ENCODE assay signal across 8 mouse cellular contexts in the genomic region with DNA sequence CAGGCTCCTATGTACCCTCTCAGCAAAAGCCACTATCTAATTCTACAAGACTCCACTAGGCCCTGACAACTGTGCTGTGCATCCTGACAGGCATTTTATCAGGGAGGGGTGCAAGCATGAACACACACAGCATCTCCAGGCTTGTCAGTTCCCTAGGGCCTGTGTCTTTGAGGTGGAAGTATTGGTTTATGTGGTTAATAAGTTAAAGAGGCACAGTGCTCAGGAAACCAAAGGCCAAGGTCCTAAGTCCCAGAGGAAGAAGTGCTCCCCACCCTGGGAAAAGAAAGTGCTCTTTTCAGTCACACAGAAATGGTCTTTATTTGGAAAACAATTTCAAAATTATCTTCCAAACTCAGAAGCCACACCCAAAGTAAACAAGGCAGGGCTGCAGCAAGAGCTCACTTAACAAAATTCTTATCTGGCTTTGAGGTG. TPM values are rescaled to one million over a fixed set of nuclear protein-coding genes. Genes with fewer than 3 reads are reported as not detected.
DNase-seq lines count a peak whose midpoint lies in the region; ATAC-seq and TF ChIP-seq lines count a peak whose summit lies in the region.

No protein-coding gene starts in this region.

- intact Hi-C loops in left cerebral cortex, postnatal 36 days (cut with DNase I) = no loop called here

- no peak overlapping the region for H3K9ac ChIP-seq in lung, postnatal 0 days (replicated peaks; ENCODE audit: low read depth)
- peak overlapping the region; percentile 12 for H3K9ac ChIP-seq in heart, postnatal 0 days (replicated peaks; ENCODE audit: low read depth, low read length)
- H3K9ac ChIP-seq in liver, adult 2 months (ENCODE audit: low read depth, low read length) = peak overlapping the region; percentile 69
- peak overlapping the region; percentile 48; the same call in 1 of the 2 replicates for H3K9ac ChIP-seq in stomach, embryonic 16.5 days (ENCODE audit: low read length)

- H3K9me3 ChIP-seq in lung, postnatal 0 days (ENCODE audit: low read length) = no peaks in the 10 kb centered on the region
- H3K9me3 ChIP-seq in heart, postnatal 0 days (replicated peaks; ENCODE audit: control insufficient read depth, low read length) = no peaks in the 10 kb centered on the region
- H3K9me3 ChIP-seq in stomach, embryonic 16.5 days (replicated peaks; ENCODE audit: control insufficient read depth, low read length) = no peaks in the 10 kb centered on the region

- peaks cover 6% of the 10 kb centered on the region; the same call in 1 of the 2 replicates for H3K4me1 ChIP-seq in lung, postnatal 0 days (ENCODE audit: insufficient read depth, low read depth, low read length)
- H3K4me1 ChIP-seq in heart, postnatal 0 days (ENCODE audit: control insufficient read depth, insufficient read depth) = peaks cover 27% of the 10 kb centered on the region
- peaks cover 7% of the 10 kb centered on the region for H3K4me1 ChIP-seq in liver, adult 2 months (ENCODE audit: control insufficient read depth, insufficient read depth, low read length)
- peaks cover 18% of the 10 kb centered on the region for H3K4me1 ChIP-seq in stomach, embryonic 16.5 days (ENCODE audit: control insufficient read depth, insufficient read depth, low read length)

- H3K79me2 ChIP-seq in liver, adult 2 months (ENCODE audit: control insufficient read depth, insufficient read depth, low read length) = peaks cover 18% of the 10 kb centered on the region; the same call in 1 of the 2 replicates

- no peak for DNase-seq in lung, postnatal 0 days (ENCODE audit: low spot score)
- DNase-seq in lung, postnatal 36 days = no peak
- DNase-seq in heart, postnatal 0 days (ENCODE audit: low spot score) = no peak
- peak; percentile 99 for DNase-seq in liver, adult 2 months (ENCODE audit: extremely low read depth, low read depth, low spot score)
- no peak for DNase-seq in adrenal gland, postnatal 14 days
- no peak for DNase-seq in cerebellum, adult 11-12 months
- no peak for DNase-seq in left cerebral cortex, postnatal 36 days (ENCODE audit: low spot score in 2 of 2)

- no peak overlapping the region for H3K27ac ChIP-seq in lung, postnatal 0 days (ENCODE audit: low read length)
- peak overlapping the region; percentile 93 for H3K27ac ChIP-seq in heart, postnatal 0 days (ENCODE audit: low read depth)
- H3K27ac ChIP-seq in liver, adult 2 months (replicated peaks; ENCODE audit: insufficient read depth, low read depth, low read length) = peak overlapping the region; percentile 91
- peak overlapping the region; percentile 5 for H3K27ac ChIP-seq in stomach, embryonic 16.5 days (ENCODE audit: low read length)

- 0 out of 2 replicates have a peak, but pooled peaks cover 5% of the 10 kb centered on the region for H3K36me3 ChIP-seq in lung, postnatal 0 days (ENCODE audit: insufficient read depth, low read length)
- H3K36me3 ChIP-seq in heart, postnatal 0 days (replicated peaks; ENCODE audit: control insufficient read depth, insufficient read depth, low read length) = peaks cover 10% of the 10 kb centered on the region
- H3K36me3 ChIP-seq in liver, adult 2 months (ENCODE audit: control insufficient read depth, insufficient read depth, low read length) = peaks cover 7% of the 10 kb centered on the region
- no peaks in the 10 kb centered on the region for H3K36me3 ChIP-seq in stomach, embryonic 16.5 days (ENCODE audit: control insufficient read depth, insufficient read depth, low read length)

- TF ChIP-seq EP300 in lung, postnatal 0 days (IDR thresholded peaks at IDR 0.05) = no peak
- no peak for TF ChIP-seq EP300 in heart, postnatal 0 days (IDR thresholded peaks at IDR 0.05; ENCODE audit: low read depth)

- no peak for ATAC-seq in lung, postnatal 0 days
- ATAC-seq in heart, postnatal 0 days (ENCODE audit: insufficient read depth, low read depth) = no peak
- ATAC-seq in stomach, embryonic 16.5 days (ENCODE audit: insufficient read depth, low FRiP score) = no peak

- TF ChIP-seq POLR2A in liver, adult 2 months (IDR thresholded peaks at IDR 0.05; ENCODE audit: extremely low read depth, insufficient read depth, low read length) = no peak

- no peak overlapping the region for H3K4me3 ChIP-seq in lung, postnatal 0 days (ENCODE audit: low read depth, low read length)
- peak overlapping the region; percentile 65 for H3K4me3 ChIP-seq in heart, postnatal 0 days (ENCODE audit: low read depth, low read length)
- peak overlapping the region; percentile 75 for H3K4me3 ChIP-seq in liver, adult 2 months (ENCODE audit: insufficient read depth, low read depth, low read length)
- peak overlapping the region; percentile 21 for H3K4me3 ChIP-seq in stomach, embryonic 16.5 days (replicated peaks; ENCODE audit: low read length)

- no peaks in the 10 kb centered on the region for H3K27me3 ChIP-seq in lung, postnatal 0 days (replicated peaks; ENCODE audit: insufficient read depth, low read length)
- H3K27me3 ChIP-seq in heart, postnatal 0 days (ENCODE audit: control insufficient read depth, insufficient read depth, low read length) = no peaks in the 10 kb centered on the region
- H3K27me3 ChIP-seq in liver, adult 2 months (ENCODE audit: control insufficient read depth, insufficient read depth, low read length) = no peaks in the 10 kb centered on the region
- H3K27me3 ChIP-seq in stomach, embryonic 16.5 days (ENCODE audit: control insufficient read depth, insufficient read depth, low read length) = no peaks in the 10 kb centered on the region

- no peak for TF ChIP-seq CTCF in lung, postnatal 0 days (IDR thresholded peaks at IDR 0.05)
- no peak for TF ChIP-seq CTCF in heart, postnatal 0 days (IDR thresholded peaks at IDR 0.05; ENCODE audit: low read depth)
- no peak for TF ChIP-seq CTCF in liver, adult 2 months (IDR thresholded peaks at IDR 0.05; ENCODE audit: low read depth, low read length)

- peak overlapping the region; percentile 84; the same call in 1 of the 2 replicates for H3K4me2 ChIP-seq in lung, postnatal 0 days (replicated peaks; ENCODE audit: low read depth, low read length)
- H3K4me2 ChIP-seq in heart, postnatal 0 days (ENCODE audit: low read depth, low read length) = peak overlapping the region; percentile 89
- peak overlapping the region; percentile 68 for H3K4me2 ChIP-seq in stomach, embryonic 16.5 days (ENCODE audit: low read depth, low read length)

RNA-seq across cellular contexts. Expression of gene Fahd1, which starts 1.5 kb away (rescaled TPM):
- 16.7 and 18.3 TPM in 2 replicates for polyA plus RNA-seq in lung, postnatal 0 days (2015; fragmentation: Nextera tagmentation; extraction: Ambion mirVana)
- total RNA-seq in heart, postnatal 0 days (2014; rRNA removed; ENCODE audit: low replicate concordance) = 37.4 and 60.1 TPM in 2 replicates
- polyA plus RNA-seq in heart, postnatal 0 days (2015; fragmentation: Nextera tagmentation; extraction: Ambion mirVana) = 86.4 and 88.6 TPM in 2 replicates
- total RNA-seq in liver, adult 2 months (2014; rRNA removed) = 49.5 and 61.3 TPM in 2 replicates
- polyA plus RNA-seq in liver, adult 2 months (2012; rRNA removed) = 55.7 and 61.8 TPM in 2 replicates
- 29.9 and 36.5 TPM in 2 replicates for polyA plus RNA-seq in stomach, embryonic 16.5 days (2015; fragmentation: Nextera tagmentation; extraction: Ambion mirVana)
- 40.6 and 43.0 TPM in 2 replicates for total RNA-seq in adrenal gland, postnatal 14 days (2021)
- total RNA-seq in left cerebral cortex, postnatal 36 days (2021) = 10 to 100 TPM; 18.0 to 20.5 TPM

RNA-seq across cellular contexts. Expression of gene Hagh, which starts 8.7 kb away (rescaled TPM):
- 54.5 and 56.8 TPM in 2 replicates for polyA plus RNA-seq in lung, postnatal 0 days (2015; fragmentation: Nextera tagmentation; extraction: Ambion mirVana)
- total RNA-seq in heart, postnatal 0 days (2014; rRNA removed; ENCODE audit: low replicate concordance) = 79.2 and 129 TPM in 2 replicates
- polyA plus RNA-seq in heart, postnatal 0 days (2015; fragmentation: Nextera tagmentation; extraction: Ambion mirVana) = 114 and 116 TPM in 2 replicates
- 855 and 1,003 TPM in 2 replicates for total RNA-seq in liver, adult 2 months (2014; rRNA removed)
- 900 and 1,325 TPM in 2 replicates for polyA plus RNA-seq in liver, adult 2 months (2012; rRNA removed)
- 50.9 and 53.1 TPM in 2 replicates for polyA plus RNA-seq in stomach, embryonic 16.5 days (2015; fragmentation: Nextera tagmentation; extraction: Ambion mirVana)
- 122 and 150 TPM in 2 replicates for total RNA-seq in adrenal gland, postnatal 14 days (2021)
- total RNA-seq in left cerebral cortex, postnatal 36 days (2021) = 100 to 1,000 TPM; 134 to 153 TPM

RNA-seq across cellular contexts. Expression of gene Igfals, which starts 17.2 kb away (rescaled TPM):
- polyA plus RNA-seq in lung, postnatal 0 days (2015; fragmentation: Nextera tagmentation; extraction: Ambion mirVana) = 4.5 and 4.8 TPM in 2 replicates
- total RNA-seq in heart, postnatal 0 days (2014; rRNA removed; ENCODE audit: low replicate concordance) = 1.7 TPM in 2 replicates
- polyA plus RNA-seq in heart, postnatal 0 days (2015; fragmentation: Nextera tagmentation; extraction: Ambion mirVana) = 0.44 and 0.53 TPM in 2 replicates
- 112 and 127 TPM in 2 replicates for total RNA-seq in liver, adult 2 months (2014; rRNA removed)
- polyA plus RNA-seq in liver, adult 2 months (2012; rRNA removed) = 369 and 402 TPM in 2 replicates
- polyA plus RNA-seq in stomach, embryonic 16.5 days (2015; fragmentation: Nextera tagmentation; extraction: Ambion mirVana) = 3.7 and 4.2 TPM in 2 replicates
- 1.2 and 12.2 TPM in 2 replicates for total RNA-seq in adrenal gland, postnatal 14 days (2021)
- total RNA-seq in left cerebral cortex, postnatal 36 days (2021) = not detected

RNA-seq across cellular contexts. Expression of gene Nubp2, which starts 37.5 kb away (rescaled TPM):
- 41.3 and 51.3 TPM in 2 replicates for polyA plus RNA-seq in lung, postnatal 0 days (2015; fragmentation: Nextera tagmentation; extraction: Ambion mirVana)
- total RNA-seq in heart, postnatal 0 days (2014; rRNA removed; ENCODE audit: low replicate concordance) = 36.6 and 44.9 TPM in 2 replicates
- 29.8 and 31.3 TPM in 2 replicates for polyA plus RNA-seq in heart, postnatal 0 days (2015; fragmentation: Nextera tagmentation; extraction: Ambion mirVana)
- 16.2 and 24.7 TPM in 2 replicates for total RNA-seq in liver, adult 2 months (2014; rRNA removed)
- 30.2 and 33.0 TPM in 2 replicates for polyA plus RNA-seq in liver, adult 2 months (2012; rRNA removed)
- polyA plus RNA-seq in stomach, embryonic 16.5 days (2015; fragmentation: Nextera tagmentation; extraction: Ambion mirVana) = 44.1 and 47.9 TPM in 2 replicates
- total RNA-seq in adrenal gland, postnatal 14 days (2021) = 39.5 and 48.8 TPM in 2 replicates
- total RNA-seq in left cerebral cortex, postnatal 36 days (2021) = 10 to 100 TPM; 31.4 to 34.8 TPM

RNA-seq across cellular contexts. Expression of gene Spsb3, which starts 37.8 kb away (rescaled TPM):
- 40.2 and 45.4 TPM in 2 replicates for polyA plus RNA-seq in lung, postnatal 0 days (2015; fragmentation: Nextera tagmentation; extraction: Ambion mirVana)
- 53.2 and 74.6 TPM in 2 replicates for total RNA-seq in heart, postnatal 0 days (2014; rRNA removed; ENCODE audit: low replicate concordance)
- 35.8 and 40.2 TPM in 2 replicates for polyA plus RNA-seq in heart, postnatal 0 days (2015; fragmentation: Nextera tagmentation; extraction: Ambion mirVana)
- 8.7 and 14.8 TPM in 2 replicates for total RNA-seq in liver, adult 2 months (2014; rRNA removed)
- polyA plus RNA-seq in liver, adult 2 months (2012; rRNA removed) = 37.5 and 42.4 TPM in 2 replicates
- 31.5 and 32.7 TPM in 2 replicates for polyA plus RNA-seq in stomach, embryonic 16.5 days (2015; fragmentation: Nextera tagmentation; extraction: Ambion mirVana)
- 30.2 and 34.6 TPM in 2 replicates for total RNA-seq in adrenal gland, postnatal 14 days (2021)
- 10 to 100 TPM; 56.4 to 63.7 TPM for total RNA-seq in left cerebral cortex, postnatal 36 days (2021)
